Mouse (Mus musculus) adrenal gland, postnatal 36 days (tissue): ENCODE results near the gene Rgs6. TPM values are rescaled to one million over a fixed set of nuclear protein-coding genes. Genes with fewer than 3 reads are reported as not detected.

Experiments used
- DNase-seq, 2 experiments: peaks; one replicate each; pipeline ENCODE4 v3.0.0; 2021; ENCODE audit warnings: mixed read lengths in 1 of 2
- total RNA-seq, 2 experiments: library from RNA; stranded (reverse); gene quantifications; 2 replicates each; pipeline ENCODE4 v1.2.3; 2021

Rgs6 gene
- total RNA-seq, 2 experiments from 2014 or later = 0.66 to 0.79 TPM

- DNase-seq = no peak
Measured at GRCm38 (mm10) chr12:82757367-82757766, 169.3 kb downstream of the Rgs6 start.

GRCm38 (mm10) chr12:82762046-82762445 lies 174.0 kb downstream of the Rgs6 start:
- no peak for DNase-seq

- no peak for DNase-seq
Measured at GRCm38 (mm10) chr12:82768726-82769125, 180.6 kb downstream of the Rgs6 start.

- no peak for DNase-seq
Measured at GRCm38 (mm10) chr12:82772215-82772614, 184.1 kb downstream of the Rgs6 start.

DNA sequence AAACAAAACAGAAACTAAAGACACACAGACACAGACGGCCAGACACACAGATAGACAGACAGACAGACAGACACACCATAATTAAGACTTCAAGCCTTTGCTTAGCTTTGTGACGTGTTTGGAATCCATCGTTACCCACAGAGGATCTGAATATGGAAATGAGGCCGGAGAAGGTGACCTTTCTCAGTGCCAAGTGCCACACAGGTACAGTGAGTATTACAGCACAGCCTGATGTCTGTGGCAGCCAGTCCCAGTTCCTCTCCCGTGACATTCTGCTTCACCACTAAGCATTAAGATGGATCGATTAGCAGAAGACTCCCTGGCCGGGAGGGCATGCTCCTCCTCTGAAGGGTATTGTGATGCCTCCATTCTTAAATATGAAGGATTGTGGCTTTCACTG lies 186.5 kb downstream of the Rgs6 start:
- DNase-seq = no peak

- no peak for DNase-seq
Measured at GRCm38 (mm10) chr12:82776686-82777085, 188.6 kb downstream of the Rgs6 start.

- DNase-seq = no peak
Measured at GRCm38 (mm10) chr12:82780936-82781335, 192.8 kb downstream of the Rgs6 start.

GRCm38 (mm10) chr12:82781414-82781813 lies 193.3 kb downstream of the Rgs6 start:
- no peak for DNase-seq

GRCm38 (mm10) chr12:82792122-82792521 lies 204.0 kb downstream of the Rgs6 start:
- no peak for DNase-seq

DNA sequence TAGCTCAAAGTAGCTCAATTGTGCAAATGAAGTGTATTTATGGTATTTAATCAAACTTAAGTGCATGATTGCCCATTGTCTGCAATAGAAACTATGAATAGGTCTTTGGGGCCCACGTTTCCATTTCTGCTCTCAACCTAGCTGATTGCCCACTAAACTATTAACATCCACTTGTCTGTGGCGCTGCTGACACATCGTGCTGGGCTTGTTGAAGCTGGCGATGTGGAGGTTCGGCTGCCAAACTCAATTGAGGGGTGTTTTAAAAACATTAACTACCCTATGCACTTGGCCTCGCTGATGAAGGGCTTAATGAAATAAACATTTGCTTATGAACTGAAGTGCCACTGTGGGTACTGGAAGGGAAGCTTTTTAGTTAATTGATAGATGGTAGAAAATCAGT lies 211.8 kb downstream of the Rgs6 start:
- no peak for DNase-seq

DNA sequence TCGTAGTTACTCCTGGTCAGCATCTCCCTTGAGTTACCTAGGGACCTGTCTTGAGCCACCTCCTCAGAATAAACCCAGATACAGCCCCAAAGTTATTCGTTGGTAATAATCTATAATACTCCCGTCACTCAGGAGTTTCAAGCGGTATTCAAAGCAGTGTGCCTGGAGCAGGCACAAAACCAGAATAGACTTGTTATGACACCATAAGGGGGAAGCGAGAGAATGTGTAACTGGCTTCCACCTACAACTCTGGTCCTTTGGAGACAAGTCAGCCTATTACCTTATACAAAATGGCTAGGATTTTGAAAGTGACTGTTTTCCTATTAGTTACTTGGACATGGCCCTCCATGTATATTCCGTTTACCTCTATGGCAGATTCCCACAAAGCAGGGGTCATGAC lies 213.6 kb downstream of the Rgs6 start:
- no peak for DNase-seq

DNA sequence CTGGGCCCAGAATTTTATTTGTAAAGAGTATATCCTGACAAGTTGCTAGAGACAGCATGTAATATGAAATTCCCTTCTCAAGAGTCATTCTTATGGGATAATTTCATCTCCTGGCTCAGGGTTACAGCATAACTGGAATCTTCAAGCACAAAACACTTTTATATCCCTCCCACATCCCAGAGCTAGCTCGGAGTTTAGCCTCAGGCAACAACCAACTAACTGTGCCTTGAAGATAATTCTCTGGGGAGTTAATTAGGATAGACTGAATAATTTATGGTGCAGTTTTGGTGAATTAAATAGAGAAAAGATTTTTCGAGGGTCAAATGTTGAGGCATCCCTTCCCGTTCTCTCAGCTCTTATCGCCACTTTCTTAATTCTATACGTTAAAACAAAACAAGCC lies 214.6 kb downstream of the Rgs6 start:
- no peak for DNase-seq

DNA sequence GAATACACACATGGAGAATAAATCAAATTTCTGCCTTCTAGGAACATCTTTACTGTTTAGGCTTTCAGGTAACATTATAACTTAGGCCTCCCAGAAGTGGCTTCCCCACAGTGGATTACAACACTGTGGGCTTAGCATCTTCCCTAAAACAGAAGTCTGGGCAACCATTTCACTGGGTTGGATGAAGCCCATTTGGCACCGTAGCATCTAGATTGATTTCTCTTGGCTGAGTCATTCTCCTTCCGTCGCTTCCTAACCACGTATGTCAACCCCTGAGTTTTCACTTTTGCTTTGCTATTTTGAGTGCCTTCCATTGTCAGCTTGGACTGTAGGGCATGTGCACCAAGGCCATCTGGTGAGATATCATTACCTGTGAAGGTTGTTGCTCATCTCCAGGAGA lies 217.1 kb downstream of the Rgs6 start:
- DNase-seq = no peak

GRCm38 (mm10) chr12:82810631-82811030 lies 222.5 kb downstream of the Rgs6 start:
- no peak for DNase-seq

- peak in 1 of 2 experiments; percentile 4 for DNase-seq
Measured at GRCm38 (mm10) chr12:82815982-82816381, 227.9 kb downstream of the Rgs6 start.

DNA sequence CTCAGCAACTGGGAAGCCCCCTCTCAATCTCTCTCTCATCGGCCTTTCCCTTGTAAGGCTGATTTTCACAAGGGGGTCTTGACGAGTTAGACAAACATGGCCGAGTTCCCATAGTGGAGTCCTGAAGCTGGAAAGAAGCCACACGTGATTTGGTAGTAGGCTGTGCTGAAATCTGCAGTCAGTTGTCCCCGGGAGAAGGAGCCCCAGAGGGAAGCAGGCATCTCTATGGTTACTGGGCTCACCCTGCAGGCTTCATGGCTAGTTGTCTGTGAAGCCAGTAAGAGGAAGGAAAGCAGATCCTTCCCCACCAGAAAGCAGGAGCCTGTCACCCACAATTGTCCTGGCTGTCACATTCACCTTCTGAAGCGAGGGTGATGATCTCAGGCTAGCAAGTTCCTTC lies 231.2 kb downstream of the Rgs6 start:
- DNase-seq = no peak

- DNase-seq = no peak
Measured at GRCm38 (mm10) chr12:82819991-82820390, 231.9 kb downstream of the Rgs6 start.

DNA sequence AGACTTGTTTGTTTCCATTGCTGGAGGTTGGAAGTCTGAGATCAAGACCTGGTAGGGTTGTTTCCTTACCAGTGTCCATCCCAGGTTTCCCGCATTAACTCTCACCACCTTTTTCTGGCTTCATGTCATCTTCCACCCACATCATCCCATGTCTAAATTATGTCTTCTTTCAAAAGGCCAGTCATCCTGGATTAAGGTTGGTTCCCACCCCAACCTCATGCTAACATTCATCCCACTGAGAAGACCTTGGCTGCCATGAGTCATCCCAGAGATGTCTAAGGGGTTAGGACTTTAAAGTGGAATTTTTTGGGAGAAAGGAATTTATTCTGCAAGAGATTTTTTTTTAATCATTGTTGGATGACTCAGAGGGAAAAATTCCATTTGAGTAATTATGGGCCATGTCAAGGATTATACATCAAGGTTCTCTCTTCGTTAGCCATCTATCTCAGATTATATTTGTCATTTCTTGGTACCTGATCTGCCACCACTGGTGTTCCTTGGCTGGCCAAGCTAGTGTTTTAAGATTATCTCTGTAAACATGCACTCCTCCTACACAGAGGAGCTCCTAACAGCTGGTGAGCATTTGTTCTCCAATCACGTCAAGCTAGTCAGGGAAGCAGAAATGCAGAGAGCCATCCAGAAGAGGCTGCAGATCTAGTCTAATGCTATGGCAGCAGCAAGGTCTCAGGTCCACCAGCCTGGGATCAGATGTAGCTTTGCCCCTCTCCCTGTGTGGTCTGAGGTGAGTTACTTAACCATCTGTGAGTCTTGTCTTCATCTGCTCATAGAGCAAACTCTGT lies 234.9 kb downstream of the Rgs6 start:
- peak; percentile 29 to 36 for DNase-seq

DNA sequence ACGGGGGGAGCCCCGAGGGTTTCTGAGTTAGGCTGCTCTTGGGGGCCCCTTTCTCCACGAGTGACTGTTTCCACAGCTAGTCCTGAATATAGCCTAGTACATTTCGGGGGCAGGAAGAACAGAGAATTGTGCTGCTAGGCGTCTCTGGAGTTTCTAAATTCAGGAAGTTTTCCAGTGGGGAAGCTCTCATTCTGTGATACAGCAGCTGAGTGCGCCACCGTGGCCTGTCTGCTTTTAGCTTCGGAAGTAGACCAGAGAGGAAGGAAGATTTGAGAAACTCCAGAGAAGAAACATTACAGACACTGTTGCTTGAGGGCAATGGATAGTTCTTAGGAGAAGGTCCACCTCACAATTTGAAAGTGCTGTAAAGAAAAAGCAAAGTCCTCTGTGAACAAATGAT lies 242.2 kb downstream of the Rgs6 start:
- DNase-seq = no peak

DNA sequence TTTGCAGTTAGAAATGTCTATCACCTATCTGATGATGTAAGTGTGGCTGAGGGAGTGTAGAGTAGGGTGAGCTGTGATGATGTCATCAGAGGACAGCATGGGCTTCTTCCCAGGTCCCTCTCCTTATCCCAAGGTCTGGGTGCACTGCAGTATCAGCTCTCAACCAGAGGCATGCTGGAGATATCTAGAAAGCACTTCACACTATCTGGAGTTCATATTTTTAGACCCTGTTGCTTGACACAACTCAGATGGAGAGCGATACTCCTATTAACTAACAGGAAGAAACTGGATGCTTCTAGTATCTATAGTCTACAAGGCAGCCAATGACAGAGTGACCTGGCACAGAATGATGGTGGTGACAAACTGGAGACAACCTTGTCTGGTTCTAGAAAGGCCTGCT lies 250.5 kb downstream of the Rgs6 start:
- DNase-seq = no peak

GRCm38 (mm10) chr12:82841566-82841965 lies 253.5 kb downstream of the Rgs6 start:
- no peak for DNase-seq

- no peak for DNase-seq
Measured at GRCm38 (mm10) chr12:82848304-82848872, 260.3 kb downstream of the Rgs6 start.

DNA sequence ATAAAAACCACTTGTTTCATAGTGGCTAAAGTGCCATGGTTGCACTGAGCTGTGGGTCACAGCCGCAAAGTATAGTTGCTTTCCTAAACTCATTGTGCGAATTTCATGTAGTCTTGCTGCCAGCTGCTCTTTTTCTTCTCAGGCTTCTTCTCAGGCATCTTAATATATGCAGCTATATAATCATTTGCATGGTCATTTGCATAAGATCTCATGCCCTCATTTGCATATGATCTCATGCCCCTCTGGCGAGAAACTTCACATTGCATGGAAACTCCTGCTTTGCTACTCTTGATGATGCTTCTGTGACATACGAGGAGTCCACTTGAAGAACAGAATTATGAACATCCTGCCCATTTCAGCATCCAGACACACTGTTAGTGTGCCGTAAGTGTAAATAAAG lies 266.8 kb downstream of the Rgs6 start:
- no peak for DNase-seq
